Mouse (Mus musculus) lung, adult 2 months (tissue): ENCODE measurements at regions not wholly inside any gene's neighbourhood (a gene's known extent, or its start where the extent isn't known, plus 50 kb on each side); places are given as distances from the start of the nearest gene placed in this dataset.

Experiments
- CTCF ChIP-seq: fragments of 200-500 bp; IDR thresholded peaks from 2 replicates; pipeline ENCODE4 v1.5.1; 2011; ENCODE audit warnings: mild to moderate bottlenecking, low read length, control low read depth; ENCODE audit not compliant: insufficient read depth
- POLR2A ChIP-seq: fragments of 200-500 bp; IDR thresholded peaks from 2 replicates; pipeline ENCODE4 v1.6.1; 2011; ENCODE audit warnings: low read depth, mild to moderate bottlenecking, control low read depth, low read length, borderline replicate concordance; ENCODE audit errors: extremely low read depth

DNA sequence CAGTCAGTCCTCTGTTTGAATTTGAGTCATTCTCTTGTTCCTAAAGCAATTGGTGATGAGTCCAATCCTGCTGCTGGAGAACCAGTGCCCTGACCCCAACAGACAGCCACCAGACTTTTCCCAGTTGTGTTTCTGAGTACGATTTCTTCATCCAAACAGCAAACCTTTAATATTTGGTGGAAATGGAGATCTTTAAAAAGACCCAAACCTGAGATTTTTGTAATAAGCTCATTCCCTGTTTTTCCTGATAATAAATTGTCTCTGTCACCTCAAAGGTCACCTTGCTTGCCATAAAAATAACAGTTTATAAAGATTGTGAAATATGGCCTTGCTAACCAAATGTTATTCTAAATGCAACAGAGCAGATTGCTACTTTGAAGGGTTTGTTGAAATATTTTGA is 199.0 kb downstream of the Fam43a start:
- TF ChIP-seq POLR2A (no peak), CTCF (no peak)
